Mouse (Mus musculus) heart, adult 2 months (tissue): ENCODE results near the gene Lepr. TPM values are rescaled to one million over a fixed set of nuclear protein-coding genes. Genes with fewer than 3 reads are reported as not detected.
A peak's percentile ranks its signal among the peaks of the same experiment; 100 is the strongest.

Experiments
- DNase-seq, 2 experiments: peaks; one replicate each; pipeline ENCODE4 v3.0.0; 2021
- H3K27ac ChIP-seq: fragments of 200-600 bp; 2 replicates; pipeline ENCODE4 v1.8.1; 2022
- H3K27me3 ChIP-seq: fragments of 200-500 bp; 2 replicates; pipeline ENCODE4 v1.6.1; 2012; ENCODE audit warnings: mild to moderate bottlenecking, low read length, inconsistent platforms, mixed read lengths; ENCODE audit not compliant: control insufficient read depth, insufficient read depth
- H3K36me3 ChIP-seq: fragments of 200-500 bp; 2 replicates; pipeline ENCODE4 v1.6.1; 2012; ENCODE audit warnings: low read length, inconsistent platforms; ENCODE audit not compliant: control insufficient read depth, insufficient read depth
- H3K4me1 ChIP-seq: fragments of 200-500 bp; 2 replicates; pipeline ENCODE4 v1.6.1; 2011; ENCODE audit warnings: low read length; ENCODE audit not compliant: control insufficient read depth, insufficient read depth
- H3K4me3 ChIP-seq: fragments of 200-600 bp; 2 replicates; pipeline ENCODE4 v1.8.1; 2022
- H3K79me2 ChIP-seq: fragments of 200-500 bp; replicated peaks from 2 replicates; pipeline ENCODE4 v1.6.1; 2012; ENCODE audit warnings: mild to moderate bottlenecking, inconsistent platforms, low read length, moderate library complexity, mixed read lengths; ENCODE audit not compliant: control insufficient read depth, insufficient read depth
- H3K9ac ChIP-seq: fragments of 200-500 bp; 2 replicates; pipeline ENCODE4 v1.6.1; 2012; ENCODE audit warnings: low read depth, mild to moderate bottlenecking, control low read depth, inconsistent platforms, low read length, mixed read lengths
- CTCF ChIP-seq: fragments of 200-600 bp; IDR thresholded peaks from 2 replicates; pipeline ENCODE4 v1.8.1; 2022; ENCODE audit warnings: antibody characterized with exemption, mild to moderate bottlenecking, moderate library complexity
- EP300 ChIP-seq: fragments of 200-500 bp; IDR thresholded peaks from 2 replicates; pipeline ENCODE4 v1.6.1; 2011; ENCODE audit warnings: low read depth, low read length, control low read depth; ENCODE audit not compliant: insufficient read depth
- POLR2A ChIP-seq: fragments of 200-500 bp; IDR thresholded peaks from 2 replicates; pipeline ENCODE4 v1.6.1; 2011; ENCODE audit warnings: mild to moderate bottlenecking, low read depth, low read length, control low read depth; ENCODE audit not compliant: insufficient read depth
- WGBS: fragments of 180-500 bp; shearing (Covaris S2); methylation state at CpG from one replicate; pipeline ENCODE4 v1.1.7; 2018; 5-methylcytosine and 5-hydroxymethylcytosine counted together
- intact Hi-C: fragments of 180-260 bp; cut with DNase I; formaldehyde crosslinking; loops from one replicate; pipeline ENCODE4 v1.15.1; 2025
- long read RNA-seq: library from polyadenylated mRNA; stranded (forward); transcript quantifications from one replicate; pipeline ENCODE4 v2.0.0, GENCODE M21; 2021
- polyA plus RNA-seq: library from polyadenylated mRNA; depleted of rRNA; stranded (reverse); fragments of >200 nt; gene quantifications from 2 replicates; pipeline ENCODE4 v1.2.3, GENCODE M21; 2012; rRNA removed
- total RNA-seq, 2 experiments: library from RNA; stranded (reverse); gene quantifications; 2 replicates each; pipeline ENCODE4 v1.2.3; 2021

The Lepr gene
- total RNA-seq (1 to 10 TPM; 3.2 to 3.9 TPM), polyA plus RNA-seq (0.80 and 2.0 TPM in 2 replicates)
- long read RNA-seq, partial matches to known transcripts = 2 of 3 reads
- long read RNA-seq, other reads (novel, unspliced or antisense) = 1 of 3 reads

DNA sequence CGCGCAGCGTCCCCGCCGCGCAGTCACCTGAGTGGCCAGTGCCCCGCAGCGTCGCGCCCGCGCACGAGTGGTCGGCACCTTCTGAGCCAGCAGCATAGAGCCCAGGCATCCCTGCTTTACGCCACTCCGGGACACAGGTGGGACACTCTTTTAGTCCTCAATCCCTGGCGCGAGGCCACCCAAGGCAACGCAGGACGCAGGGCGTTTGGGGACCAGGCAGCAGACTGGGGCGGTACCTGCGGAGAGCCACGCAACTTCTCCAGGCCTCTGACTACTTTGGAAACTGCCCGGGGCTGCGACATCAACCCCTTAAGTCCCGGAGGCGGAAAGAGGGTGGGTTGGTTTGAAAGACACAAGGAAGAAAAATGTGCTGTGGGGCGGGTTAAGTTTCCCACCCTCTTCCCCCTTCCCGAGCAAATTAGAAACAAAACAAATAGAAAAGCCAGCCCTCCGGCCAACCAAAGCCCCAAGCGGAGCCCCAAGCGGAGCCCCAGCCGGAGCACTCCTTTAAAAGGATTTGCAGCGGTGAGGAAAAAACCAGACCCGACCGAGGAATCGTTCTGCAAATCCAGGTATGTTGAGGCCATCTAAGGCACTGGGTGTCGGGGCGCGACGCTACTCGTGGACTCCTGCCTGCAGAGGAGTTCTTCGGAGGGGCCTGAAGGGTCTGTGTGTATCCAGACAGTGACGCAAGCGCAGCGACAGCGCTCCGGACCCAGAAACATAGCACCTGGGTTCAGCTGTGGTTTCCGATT, at the start of gene Lepr:
TSS of gene Lepr (plus strand) at position 38 of the 755 bp plus-strand sequence.
- no peak for TF ChIP-seq POLR2A
- no peak for TF ChIP-seq CTCF
- TF ChIP-seq EP300 = no peak
- 3% methylated on average over 50 of the region's 50 CpGs for WGBS
- Histone ChIP-seq H3K4me1 (no peaks in the 10 kb centered on the region; the same call in 1 of the 2 replicates), H3K36me3 (no peaks in the 10 kb centered on the region), H3K27ac (peak within 1 kb of the TSS; percentile 15; the same call in 1 of the 2 replicates), H3K4me3 (peak within 1 kb of the TSS; percentile 52), H3K9ac (0 out of 2 replicates have a peak within 1 kb of the TSS, but pooled peaks have one; percentile 54), H3K27me3 (peaks cover 3% of the 10 kb centered on the region), H3K79me2 (no peaks in the 10 kb centered on the region)
- intact Hi-C loops = loop anchor here (5.0 kb wide), 1 partner anchor 40 kb away; no protein-coding TSS in a partner anchor
- peak; percentile 17 to 35 for DNase-seq

DNA sequence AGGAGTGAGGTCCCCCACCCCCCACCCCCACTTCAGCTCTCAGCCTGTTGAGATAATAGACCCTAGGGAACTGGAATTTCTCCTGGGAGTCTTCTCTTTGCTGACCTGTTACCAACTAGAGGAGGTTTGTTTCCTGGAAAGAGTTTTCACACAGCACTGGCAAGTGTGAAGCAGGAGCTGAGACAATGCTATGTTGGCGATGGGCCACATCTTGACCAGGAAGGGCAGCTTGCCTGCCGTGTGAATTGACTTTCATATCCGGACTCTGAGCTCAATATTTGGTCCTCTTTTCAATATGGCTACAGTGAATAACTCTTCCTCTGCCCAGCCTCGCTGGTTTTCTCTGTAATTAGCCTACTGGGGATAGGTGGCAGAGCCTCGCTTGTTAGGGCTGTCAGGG, 48.0 kb upstream of the Lepr start:
- Histone ChIP-seq H3K27me3 (no peaks in the 10 kb centered on the region), H3K79me2 (no peaks in the 10 kb centered on the region), H3K4me3 (no peak overlapping the region), H3K4me1 (no peaks in the 10 kb centered on the region), H3K9ac (no peak overlapping the region), H3K27ac (no peak overlapping the region), H3K36me3 (no peaks in the 10 kb centered on the region)
- TF ChIP-seq POLR2A (no peak), CTCF (no peak), EP300 (no peak)
- 45% methylated on average over 5 of the region's 5 CpGs for WGBS
- intact Hi-C loops = no loop called here
- no peak for DNase-seq

DNA sequence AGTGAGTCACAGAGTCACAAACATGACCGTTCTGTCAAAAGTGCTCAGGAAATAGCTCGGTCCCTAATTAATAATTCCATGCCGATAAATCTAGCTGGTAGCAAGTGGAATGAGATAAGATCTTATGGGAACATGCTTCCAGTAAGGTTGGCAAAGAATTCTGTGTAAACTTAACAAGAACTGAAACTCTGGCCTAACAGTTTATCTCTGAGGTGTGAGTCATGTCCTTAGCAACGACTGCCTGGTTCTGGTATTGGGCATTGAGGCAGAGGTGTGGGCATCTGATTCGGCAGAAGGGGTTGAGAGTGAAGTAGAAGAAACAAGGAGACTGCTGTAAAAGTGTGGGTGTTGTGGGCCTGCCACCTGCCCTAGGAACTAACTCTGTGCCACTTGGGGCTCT, 47.4 kb upstream of the Lepr start:
- H3K4me1 ChIP-seq = no peaks in the 10 kb centered on the region
- intact Hi-C loops = no loop called here
- H3K27ac ChIP-seq = no peak overlapping the region
- H3K4me3 ChIP-seq = no peak overlapping the region
- TF ChIP-seq CTCF (no peak), EP300 (no peak), POLR2A (no peak)
- DNase-seq = no peak
- H3K27me3 ChIP-seq = no peaks in the 10 kb centered on the region
- no peaks in the 10 kb centered on the region for H3K36me3 ChIP-seq
- no peak overlapping the region for H3K9ac ChIP-seq
- 55% methylated on average over 5 of the region's 5 CpGs for WGBS
- no peaks in the 10 kb centered on the region for H3K79me2 ChIP-seq

DNA sequence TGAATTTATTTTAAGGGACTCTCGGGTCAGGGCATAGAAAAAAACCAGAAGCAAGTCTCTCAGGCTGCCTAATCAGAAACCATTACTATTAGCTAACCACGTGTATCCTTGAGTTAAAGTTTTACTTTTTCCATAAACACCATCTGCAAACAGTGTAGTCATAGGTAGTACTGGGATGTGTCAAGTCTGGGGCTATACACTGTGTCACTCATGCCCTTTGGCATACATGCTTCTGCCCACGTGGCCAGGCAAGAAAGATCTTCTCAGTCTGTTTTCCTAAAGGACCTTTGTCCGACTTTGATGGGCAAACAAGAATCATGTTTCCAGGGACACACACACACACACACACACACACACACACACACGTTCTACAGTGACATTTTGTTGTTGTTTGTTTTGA, 42.4 kb upstream of the Lepr start:
- H3K4me1 ChIP-seq = peaks cover 3% of the 10 kb centered on the region; the same call in 1 of the 2 replicates
- H3K27me3 ChIP-seq = no peaks in the 10 kb centered on the region
- TF ChIP-seq EP300 (no peak), CTCF (no peak)
- 73% methylated on average over 5 of the region's 5 CpGs for WGBS
- DNase-seq = no peak
- intact Hi-C loops = loop anchor here (5.0 kb wide), 1 partner anchor 43 kb away; the partner anchor contains the start of gene Lepr
- H3K27ac ChIP-seq = no peak overlapping the region
- no peak overlapping the region for H3K9ac ChIP-seq
- H3K36me3 ChIP-seq = no peaks in the 10 kb centered on the region
- no peaks in the 10 kb centered on the region for H3K79me2 ChIP-seq
- H3K4me3 ChIP-seq = no peak overlapping the region

DNA sequence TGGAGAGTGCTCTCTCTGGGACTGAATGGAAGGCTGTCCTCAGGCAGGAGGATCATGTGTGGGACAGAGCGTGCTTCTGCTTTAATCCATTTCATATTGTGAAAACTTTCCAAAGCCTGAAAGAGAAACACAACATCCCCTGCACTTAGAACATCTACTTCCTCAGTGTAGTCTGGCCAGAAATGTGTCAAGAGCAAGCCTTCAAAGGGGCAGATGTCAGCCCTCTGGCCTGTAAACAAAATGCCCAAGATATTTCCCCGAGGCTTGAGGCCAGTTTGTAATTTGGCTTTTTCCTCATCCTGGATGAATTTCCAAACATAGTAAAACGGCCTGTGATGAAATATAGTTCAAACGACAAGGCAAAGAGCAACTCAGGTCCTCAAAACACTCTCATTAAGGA, 41.5 kb upstream of the Lepr start:
- WGBS = 37% methylated on average over 4 of the region's 4 CpGs
- intact Hi-C loops = loop anchor here (5.0 kb wide), 1 partner anchor 42 kb away; the partner anchor contains the start of gene Lepr
- peaks cover 3% of the 10 kb centered on the region; the same call in 1 of the 2 replicates for H3K4me1 ChIP-seq
- H3K27ac ChIP-seq = peak overlapping the region; percentile 31
- no peak overlapping the region for H3K9ac ChIP-seq
- no peaks in the 10 kb centered on the region for H3K27me3 ChIP-seq
- H3K79me2 ChIP-seq = no peaks in the 10 kb centered on the region
- TF ChIP-seq POLR2A (no peak), CTCF (no peak), EP300 (no peak)
- peak in 1 of 2 experiments; percentile 55 for DNase-seq
- H3K4me3 ChIP-seq = no peak overlapping the region
- H3K36me3 ChIP-seq = no peaks in the 10 kb centered on the region

DNA sequence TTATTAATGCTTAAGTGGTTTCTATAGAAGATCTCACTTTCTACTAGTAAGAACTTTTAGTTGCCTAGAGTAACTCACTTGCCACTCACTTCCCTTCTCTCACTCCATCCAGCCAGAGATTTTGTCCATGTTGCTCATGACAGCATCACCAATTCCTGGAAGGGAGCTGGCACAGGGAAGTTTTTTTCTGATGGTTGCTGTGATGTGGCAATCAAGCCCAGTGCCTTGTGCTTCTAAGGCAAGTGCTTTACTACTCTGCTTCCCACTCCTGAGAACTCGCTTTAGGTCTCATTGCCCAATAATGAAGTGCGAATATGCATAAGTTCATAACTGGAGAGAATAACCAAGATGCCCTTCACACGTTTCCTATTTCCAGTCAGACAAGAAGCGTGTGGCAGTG, 34.6 kb upstream of the Lepr start:
- WGBS = 85% methylated on average over 4 of the region's 4 CpGs
- no peak overlapping the region for H3K9ac ChIP-seq

More for the DNA sequence above, 34.6 kb upstream of the Lepr start:
- Histone ChIP-seq H3K4me1 (peaks cover 2% of the 10 kb centered on the region), H3K4me3 (no peak overlapping the region), H3K27me3 (no peaks in the 10 kb centered on the region), H3K79me2 (no peaks in the 10 kb centered on the region), H3K36me3 (no peaks in the 10 kb centered on the region), H3K27ac (no peak overlapping the region)
- TF ChIP-seq POLR2A (no peak), CTCF (no peak), EP300 (no peak)
- no peak for DNase-seq
- intact Hi-C loops = no loop called here
